Mouse (Mus musculus): ENCODE data around the gene Ccr5.

GRCm38 (mm10) chr9:124107232-124107631 lies 14.1 kb upstream of the Ccr5 start:
- no peak for TF ChIP-seq POLR2A (IDR thresholded peaks at IDR 0.05; ENCODE audit: insufficient read depth, low read depth, low read length)
- TF ChIP-seq CTCF (IDR thresholded peaks at IDR 0.05; ENCODE audit: insufficient read depth, low read depth, low read length): no peak

Data from olfactory bulb, adult 2 months (tissue).